Mouse (Mus musculus): ENCODE measurements around the gene Abcf2. TPM values are rescaled to one million over a fixed set of nuclear protein-coding genes. Genes with fewer than 3 reads are reported as not detected.

The Abcf2 gene
- polyA plus RNA-seq, 1 experiment from 2014 or later: 103 TPM

DNA sequence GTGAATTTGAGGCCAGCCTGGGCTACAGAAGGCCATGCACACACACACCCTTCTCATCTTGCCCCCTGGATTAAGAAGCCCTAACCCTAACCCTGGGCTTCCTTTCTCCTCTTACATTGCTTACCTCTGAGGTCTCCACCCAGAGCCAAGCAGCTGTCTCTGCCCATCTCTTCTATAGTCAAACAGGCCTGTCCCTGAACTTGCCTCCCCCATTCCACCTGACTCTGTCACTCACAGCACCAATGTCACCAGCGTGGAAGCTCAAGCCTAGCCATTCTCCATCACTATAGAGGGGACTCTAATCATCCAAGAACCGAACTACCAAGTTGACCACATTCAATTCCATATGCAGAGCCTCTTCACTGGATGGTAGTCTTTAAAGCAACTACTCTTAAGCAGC is 23.0 kb upstream of the Abcf2 start:
- Histone ChIP-seq H3K36me3 (peaks cover 7% of the 10 kb centered on the region), H3K9me3 (no peaks in the 10 kb centered on the region), H3K4me1 (replicated peaks) (peaks cover 88% of the 10 kb centered on the region), H3K9ac (replicated peaks) (peak overlapping the region; percentile 93; the same call in 1 of the 2 replicates), H3K27me3 (no peaks in the 10 kb centered on the region), H3K27ac (no peak overlapping the region), H3K4me3 (replicated peaks) (peak overlapping the region; percentile 54), H3K4me2 (replicated peaks) (peak overlapping the region; percentile 80)
- no peak for ATAC-seq
- WGBS: 67% methylated on average over 2 of the region's 2 CpGs

DNA sequence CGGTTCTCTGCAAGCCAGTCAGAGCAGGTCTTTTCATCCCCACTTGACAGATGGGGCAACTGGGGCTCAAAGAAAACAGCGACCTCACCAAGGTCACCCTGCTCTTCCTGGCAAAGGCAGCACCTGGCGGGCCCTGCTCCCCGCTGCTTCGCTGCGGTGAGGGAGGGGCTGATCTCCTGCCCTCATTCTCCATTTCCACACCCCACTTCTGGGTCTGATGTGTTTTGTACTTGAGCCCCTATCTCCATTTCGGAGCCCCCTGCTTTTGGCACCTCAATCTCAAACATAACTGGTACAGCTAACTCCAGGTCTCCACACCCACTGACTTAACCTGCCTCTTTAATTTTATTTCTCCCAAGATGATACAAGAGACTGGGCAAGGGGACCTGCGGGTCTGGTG is 21.9 kb upstream of the Abcf2 start:
- Histone ChIP-seq H3K4me3 (replicated peaks) (peak overlapping the region; percentile 52), H3K27me3 (no peaks in the 10 kb centered on the region), H3K36me3 (peaks cover 18% of the 10 kb centered on the region), H3K4me2 (replicated peaks) (peak overlapping the region; percentile 82), H3K9me3 (no peaks in the 10 kb centered on the region), H3K4me1 (replicated peaks) (peaks cover 91% of the 10 kb centered on the region), H3K9ac (replicated peaks) (peak overlapping the region; percentile 76), H3K27ac (peak overlapping the region; percentile 68)
- WGBS: 10% methylated on average over 8 of the region's 8 CpGs
- ATAC-seq: no peak

DNA sequence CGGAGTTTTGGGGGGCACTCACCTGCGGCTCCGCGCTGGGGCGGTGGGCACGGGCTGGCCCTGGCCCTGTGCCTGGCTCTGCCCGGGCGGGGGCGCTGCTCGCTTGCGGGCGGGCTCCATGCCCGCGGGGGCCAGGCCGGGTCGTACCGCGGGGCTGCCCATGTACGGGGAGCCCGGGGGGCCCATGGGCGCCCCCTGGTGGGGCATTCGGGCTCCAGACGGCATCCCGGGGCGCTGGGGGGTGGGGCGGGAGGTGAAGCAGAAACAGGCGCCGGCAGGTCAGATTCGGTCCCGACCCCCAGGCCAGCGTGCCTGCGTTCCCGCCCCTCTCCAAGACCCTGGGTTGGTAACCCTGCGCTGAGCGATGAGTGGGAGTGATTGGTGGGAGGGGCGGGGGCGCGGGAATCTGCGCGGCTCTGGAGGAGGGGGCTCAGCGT is 21.3 kb upstream of the Abcf2 start:
- Histone ChIP-seq H3K27me3 (no peaks in the 10 kb centered on the region), H3K27ac (peak overlapping the region; percentile 68), H3K4me3 (replicated peaks) (peak overlapping the region; percentile 52), H3K4me2 (replicated peaks) (peak overlapping the region; percentile 82), H3K9me3 (no peaks in the 10 kb centered on the region), H3K9ac (replicated peaks) (peak overlapping the region; percentile 76), H3K36me3 (peaks cover 23% of the 10 kb centered on the region), H3K4me1 (replicated peaks) (peaks cover 86% of the 10 kb centered on the region)
- WGBS: under 1% methylated on average over 41 of the region's 41 CpGs
- peak; percentile 31 for ATAC-seq

GRCm38 (mm10) chr5:24597901-24598569 is 20.8 kb upstream of the Abcf2 start:
- peak overlapping the region; percentile 76 for H3K9ac ChIP-seq (replicated peaks)
- 24% methylated on average over 15 of the region's 15 CpGs for WGBS
- no peak for ATAC-seq

GRCm38 (mm10) chr5:24597221-24597728 is 20.0 kb upstream of the Abcf2 start:
- Histone ChIP-seq H3K4me2 (replicated peaks) (peak overlapping the region; percentile 54), H3K36me3 (peaks cover 36% of the 10 kb centered on the region), H3K9me3 (no peaks in the 10 kb centered on the region), H3K9ac (replicated peaks) (peak overlapping the region; percentile 52), H3K27ac (peak overlapping the region; percentile 97), H3K4me1 (replicated peaks) (peaks cover 73% of the 10 kb centered on the region), H3K27me3 (no peaks in the 10 kb centered on the region), H3K4me3 (replicated peaks) (peak overlapping the region; percentile 24)
- peak; percentile 14; the same call in 1 of the 2 replicates for ATAC-seq
- WGBS: 43% methylated on average over 2 of the region's 2 CpGs

More at GRCm38 (mm10) chr5:24597901-24598569, 20.8 kb upstream of the Abcf2 start:
- Histone ChIP-seq H3K9me3 (no peaks in the 10 kb centered on the region), H3K4me1 (replicated peaks) (peaks cover 80% of the 10 kb centered on the region), H3K27me3 (no peaks in the 10 kb centered on the region), H3K4me3 (replicated peaks) (peak overlapping the region; percentile 52), H3K27ac (peak overlapping the region; percentile 68), H3K36me3 (peaks cover 29% of the 10 kb centered on the region), H3K4me2 (replicated peaks) (peak overlapping the region; percentile 82)

DNA sequence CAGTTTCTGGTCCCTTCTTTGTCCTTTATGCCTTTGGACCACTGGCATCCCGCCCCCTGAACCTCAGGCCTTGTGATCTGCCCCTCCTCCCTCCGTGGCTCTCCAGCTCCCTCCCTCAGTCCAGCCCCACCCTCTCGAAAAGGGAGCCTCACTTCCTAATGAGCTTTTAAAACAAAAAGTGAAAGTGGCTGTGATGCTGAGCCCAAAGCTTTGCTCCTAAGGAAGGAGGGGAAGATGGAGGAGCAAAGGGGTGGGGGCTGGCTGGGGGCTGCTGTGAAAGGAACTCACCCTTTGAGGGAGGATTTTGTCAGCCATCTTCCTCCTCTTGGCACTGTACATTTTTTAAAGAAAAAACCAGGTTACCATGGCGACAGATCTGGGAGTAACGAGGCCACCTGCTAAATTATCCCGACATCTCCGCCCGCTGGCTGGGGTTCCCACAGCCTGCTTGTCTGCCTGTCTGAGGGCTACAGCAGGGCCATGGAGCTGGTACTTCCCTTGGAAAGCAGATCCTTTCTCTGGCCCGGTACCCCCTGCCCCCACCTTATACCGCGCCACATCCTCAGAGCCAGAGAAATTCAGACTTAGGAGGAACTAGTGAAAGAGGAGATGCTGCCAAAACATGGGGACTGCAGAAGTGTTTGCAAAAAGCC is 19.4 kb upstream of the Abcf2 start:
- 0 out of 2 replicates have a peak, but pooled peaks cover 3% of the 10 kb centered on the region for H3K27me3 ChIP-seq
- peak overlapping the region; percentile 97 for H3K27ac ChIP-seq
- peak; percentile 65 for ATAC-seq
- peaks cover 72% of the 10 kb centered on the region for H3K4me1 ChIP-seq (replicated peaks)
- WGBS: 5% methylated on average over 11 of the region's 11 CpGs
- H3K9ac ChIP-seq (replicated peaks): peak overlapping the region; percentile 52
- H3K4me2 ChIP-seq (replicated peaks): peak overlapping the region; percentile 54
- peak overlapping the region; percentile 24 for H3K4me3 ChIP-seq (replicated peaks)
- peaks cover 43% of the 10 kb centered on the region for H3K36me3 ChIP-seq
- no peaks in the 10 kb centered on the region for H3K9me3 ChIP-seq

DNA sequence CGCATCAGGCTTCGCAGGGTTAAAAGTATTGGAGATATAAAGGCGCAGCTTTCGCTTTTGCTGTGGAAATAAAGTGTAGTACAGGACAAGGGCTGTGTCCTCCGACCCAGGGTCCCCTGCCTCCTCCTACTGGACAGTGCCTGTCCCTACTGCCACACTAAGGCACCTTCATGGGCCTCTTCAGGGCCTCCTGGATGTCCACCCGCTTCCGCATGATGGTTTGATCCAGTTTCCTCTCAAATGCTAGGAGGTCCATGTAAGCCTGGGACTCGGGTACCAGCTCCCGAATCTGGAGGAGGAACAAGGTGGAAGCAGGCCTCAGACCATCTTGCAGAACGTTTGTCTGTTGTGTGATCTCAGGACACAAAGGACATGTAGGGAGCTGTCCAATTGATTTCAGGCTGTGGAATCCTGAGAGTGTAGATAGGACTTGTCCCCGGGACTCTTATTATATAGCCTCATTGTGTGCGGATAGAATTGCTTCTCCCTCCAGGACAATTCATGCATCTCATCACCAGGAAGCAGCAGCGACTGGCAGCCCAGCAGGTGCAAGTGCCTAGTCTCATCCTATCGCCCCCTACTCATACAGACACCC is 18.6 kb upstream of the Abcf2 start:
- Histone ChIP-seq H3K27ac (peak overlapping the region; percentile 97), H3K4me1 (replicated peaks) (peaks cover 74% of the 10 kb centered on the region), H3K4me2 (replicated peaks) (peak overlapping the region; percentile 54), H3K4me3 (replicated peaks) (no peak overlapping the region), H3K9me3 (no peaks in the 10 kb centered on the region), H3K9ac (replicated peaks) (peak overlapping the region; percentile 52), H3K27me3 (0 out of 2 replicates have a peak, but pooled peaks cover 3% of the 10 kb centered on the region), H3K36me3 (peaks cover 50% of the 10 kb centered on the region)
- WGBS: 36% methylated on average over 14 of the region's 14 CpGs
- ATAC-seq: peak; percentile 18; the same call in 1 of the 2 replicates

- peak overlapping the region; percentile 52 for H3K9ac ChIP-seq (replicated peaks)
- 0 out of 2 replicates have a peak, but pooled peaks cover 3% of the 10 kb centered on the region for H3K27me3 ChIP-seq
- no peak for ATAC-seq
- peak overlapping the region; percentile 97 for H3K27ac ChIP-seq
- H3K36me3 ChIP-seq: peaks cover 56% of the 10 kb centered on the region
- 95% methylated on average over 5 of the region's 5 CpGs for WGBS
- peaks cover 69% of the 10 kb centered on the region for H3K4me1 ChIP-seq (replicated peaks)
- peak overlapping the region; percentile 54 for H3K4me2 ChIP-seq (replicated peaks)
- H3K9me3 ChIP-seq: no peaks in the 10 kb centered on the region
- no peak overlapping the region for H3K4me3 ChIP-seq (replicated peaks)
Measured at GRCm38 (mm10) chr5:24595261-24595660, 18.0 kb upstream of the Abcf2 start.

- Histone ChIP-seq H3K4me1 (replicated peaks) (peaks cover 62% of the 10 kb centered on the region), H3K4me3 (replicated peaks) (no peak overlapping the region), H3K27me3 (0 out of 2 replicates have a peak, but pooled peaks cover 3% of the 10 kb centered on the region), H3K9me3 (no peaks in the 10 kb centered on the region), H3K27ac (no peak overlapping the region), H3K4me2 (replicated peaks) (no peak overlapping the region), H3K9ac (replicated peaks) (no peak overlapping the region), H3K36me3 (peaks cover 63% of the 10 kb centered on the region)
- 93% methylated on average over 5 of the region's 5 CpGs for WGBS
- ATAC-seq: no peak
Measured at GRCm38 (mm10) chr5:24594346-24594745, 17.1 kb upstream of the Abcf2 start.

DNA sequence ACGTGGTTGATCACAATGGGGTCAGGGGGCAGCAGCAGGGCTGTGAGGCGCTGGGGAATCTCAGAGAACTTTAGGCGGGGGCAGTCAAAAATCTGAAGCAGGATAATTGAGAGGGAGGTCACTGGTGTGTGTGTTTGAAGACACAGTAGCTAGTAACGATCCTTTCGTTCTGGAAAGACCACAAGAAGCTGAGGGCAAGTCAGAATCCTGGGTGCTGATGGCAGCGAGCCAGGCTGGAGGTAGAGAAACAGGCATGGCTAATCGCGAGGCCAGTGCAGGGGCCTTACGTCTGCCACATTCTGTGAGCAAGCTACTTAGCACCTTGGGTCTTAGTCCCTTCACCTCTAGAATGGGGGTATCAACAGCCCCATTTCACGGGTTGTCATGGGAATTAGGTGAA is 16.7 kb upstream of the Abcf2 start:
- Histone ChIP-seq H3K9me3 (no peaks in the 10 kb centered on the region), H3K9ac (replicated peaks) (no peak overlapping the region), H3K4me3 (replicated peaks) (no peak overlapping the region), H3K4me1 (replicated peaks) (peaks cover 59% of the 10 kb centered on the region), H3K27me3 (0 out of 2 replicates have a peak, but pooled peaks cover 3% of the 10 kb centered on the region), H3K36me3 (peaks cover 67% of the 10 kb centered on the region), H3K4me2 (replicated peaks) (no peak overlapping the region), H3K27ac (no peak overlapping the region)
- ATAC-seq: no peak
- WGBS: 81% methylated on average over 10 of the region's 10 CpGs

GRCm38 (mm10) chr5:24593230-24593629 is 16.0 kb upstream of the Abcf2 start:
- H3K27me3 ChIP-seq: 0 out of 2 replicates have a peak, but pooled peaks cover 3% of the 10 kb centered on the region
- WGBS: 81% methylated on average over 10 of the region's 10 CpGs
- H3K4me3 ChIP-seq (replicated peaks): no peak overlapping the region
- no peak overlapping the region for H3K27ac ChIP-seq
- H3K4me2 ChIP-seq (replicated peaks): no peak overlapping the region
- no peak overlapping the region for H3K9ac ChIP-seq (replicated peaks)
- no peak for ATAC-seq
- no peaks in the 10 kb centered on the region for H3K9me3 ChIP-seq
- peaks cover 59% of the 10 kb centered on the region for H3K4me1 ChIP-seq (replicated peaks)
- peaks cover 74% of the 10 kb centered on the region for H3K36me3 ChIP-seq
